Mouse (Mus musculus): ENCODE data around the gene Rtn4rl2. TPM values are rescaled to one million over a fixed set of nuclear protein-coding genes. Genes with fewer than 3 reads are reported as not detected.

Gene Rtn4rl2
- polyA plus RNA-seq, 1 experiment, result 0.18 TPM

GRCm38 (mm10) chr2:84862231-84862630, 24.3 kb downstream of the Rtn4rl2 start:
- Histone ChIP-seq H3K27me3 (ENCODE audit: control insufficient read depth, insufficient read depth, insufficient read length) (no peaks in the 10 kb centered on the region), H3ac (ENCODE audit: control insufficient read depth, insufficient read length, low read depth) (no peak overlapping the region), H3K4me3 (ENCODE audit: insufficient read depth, poor library complexity, severe bottlenecking) (no peak overlapping the region), H3K36me3 (ENCODE audit: control insufficient read depth, insufficient read depth) (no peaks in the 10 kb centered on the region), H3K79me3 (ENCODE audit: low read depth) (no peaks in the 10 kb centered on the region), H3K79me2 (ENCODE audit: control insufficient read depth, insufficient read depth) (no peaks in the 10 kb centered on the region)
- TF ChIP-seq USF1 (IDR thresholded peaks at IDR 0.05; ENCODE audit: low read depth), result no peak
- TF ChIP-seq MYOG (IDR thresholded peaks at IDR 0.05; ENCODE audit: control insufficient read depth, extremely low read depth, insufficient read length), result no peak
- TF ChIP-seq MAX (IDR thresholded peaks at IDR 0.05), result no peak
- no peak for TF ChIP-seq CTCF (IDR thresholded peaks at IDR 0.05; ENCODE audit: control insufficient read depth, insufficient read depth, insufficient read length)
- TF ChIP-seq CEBPB (IDR thresholded peaks at IDR 0.05; ENCODE audit: low read depth), result no peak
- TF ChIP-seq FOSL1 (IDR thresholded peaks at IDR 0.05; ENCODE audit: insufficient read depth, low read length, poor library complexity, severe bottlenecking), result no peak
- TF ChIP-seq MYOD1 (IDR thresholded peaks at IDR 0.05; ENCODE audit: control insufficient read depth, insufficient read length, low read depth), result no peak

- H3K4me3 ChIP-seq (ENCODE audit: insufficient read depth, poor library complexity, severe bottlenecking), result no peak overlapping the region
- H3K27me3 ChIP-seq (ENCODE audit: control insufficient read depth, insufficient read depth, insufficient read length), result no peaks in the 10 kb centered on the region
- H3K79me3 ChIP-seq (ENCODE audit: low read depth), result no peaks in the 10 kb centered on the region
- TF ChIP-seq MAX (IDR thresholded peaks at IDR 0.05), result no peak
- TF ChIP-seq CEBPB (IDR thresholded peaks at IDR 0.05; ENCODE audit: low read depth), result no peak
- TF ChIP-seq CTCF (IDR thresholded peaks at IDR 0.05; ENCODE audit: control insufficient read depth, insufficient read depth, insufficient read length), result no peak
- no peaks in the 10 kb centered on the region for H3K36me3 ChIP-seq (ENCODE audit: control insufficient read depth, insufficient read depth)
- H3K79me2 ChIP-seq (ENCODE audit: control insufficient read depth, insufficient read depth), result no peaks in the 10 kb centered on the region
- H3ac ChIP-seq (ENCODE audit: control insufficient read depth, insufficient read length, low read depth), result no peak overlapping the region
Observed at GRCm38 (mm10) chr2:84861430-84861829, 25.1 kb downstream of the Rtn4rl2 start.

- Histone ChIP-seq H3K36me3 (ENCODE audit: control insufficient read depth, insufficient read depth) (no peaks in the 10 kb centered on the region), H3K79me2 (ENCODE audit: control insufficient read depth, insufficient read depth) (no peaks in the 10 kb centered on the region)
Observed at GRCm38 (mm10) chr2:84859991-84860780, 26.3 kb downstream of the Rtn4rl2 start.

GRCm38 (mm10) chr2:84858551-84858950, 28.0 kb downstream of the Rtn4rl2 start:
- no peak for TF ChIP-seq MYOG (IDR thresholded peaks at IDR 0.05; ENCODE audit: control insufficient read depth, extremely low read depth, insufficient read length)
- H3K79me2 ChIP-seq (ENCODE audit: control insufficient read depth, insufficient read depth), result no peaks in the 10 kb centered on the region
- H3K4me3 ChIP-seq (ENCODE audit: insufficient read depth, poor library complexity, severe bottlenecking), result no peak overlapping the region
- no peaks in the 10 kb centered on the region for H3K36me3 ChIP-seq (ENCODE audit: control insufficient read depth, insufficient read depth)
- H3K79me3 ChIP-seq (ENCODE audit: low read depth), result no peaks in the 10 kb centered on the region
- no peak overlapping the region for H3ac ChIP-seq (ENCODE audit: control insufficient read depth, insufficient read length, low read depth)
- no peaks in the 10 kb centered on the region for H3K27me3 ChIP-seq (ENCODE audit: control insufficient read depth, insufficient read depth, insufficient read length)

More at GRCm38 (mm10) chr2:84859991-84860780, 26.3 kb downstream of the Rtn4rl2 start:
- Histone ChIP-seq H3K4me3 (ENCODE audit: insufficient read depth, poor library complexity, severe bottlenecking) (no peak overlapping the region), H3K79me3 (ENCODE audit: low read depth) (no peaks in the 10 kb centered on the region), H3K27me3 (ENCODE audit: control insufficient read depth, insufficient read depth, insufficient read length) (no peaks in the 10 kb centered on the region), H3ac (ENCODE audit: control insufficient read depth, insufficient read length, low read depth) (no peak overlapping the region)
- TF ChIP-seq FOSL1 (IDR thresholded peaks at IDR 0.05; ENCODE audit: insufficient read depth, low read length, poor library complexity, severe bottlenecking) (no peak), USF1 (IDR thresholded peaks at IDR 0.05; ENCODE audit: low read depth) (peak; percentile 74), MYOD1 (IDR thresholded peaks at IDR 0.05; ENCODE audit: control insufficient read depth, insufficient read length, low read depth) (no peak), CEBPB (IDR thresholded peaks at IDR 0.05; ENCODE audit: low read depth) (no peak), MAX (IDR thresholded peaks at IDR 0.05) (peak; percentile 21)

GRCm38 (mm10) chr2:84855732-84856131, 30.8 kb downstream of the Rtn4rl2 start:
- Histone ChIP-seq H3K27me3 (ENCODE audit: control insufficient read depth, insufficient read depth, insufficient read length) (no peaks in the 10 kb centered on the region), H3K4me3 (ENCODE audit: insufficient read depth, poor library complexity, severe bottlenecking) (no peak overlapping the region), H3K79me2 (ENCODE audit: control insufficient read depth, insufficient read depth) (no peaks in the 10 kb centered on the region), H3ac (ENCODE audit: control insufficient read depth, insufficient read length, low read depth) (no peak overlapping the region), H3K79me3 (ENCODE audit: low read depth) (no peaks in the 10 kb centered on the region), H3K36me3 (ENCODE audit: control insufficient read depth, insufficient read depth) (no peaks in the 10 kb centered on the region)
- no peak for TF ChIP-seq CEBPB (IDR thresholded peaks at IDR 0.05; ENCODE audit: low read depth)
- TF ChIP-seq USF1 (IDR thresholded peaks at IDR 0.05; ENCODE audit: low read depth), result no peak
- peak; percentile 59 for TF ChIP-seq CTCF (IDR thresholded peaks at IDR 0.05; ENCODE audit: control insufficient read depth, insufficient read depth, insufficient read length)
- TF ChIP-seq MYOG (IDR thresholded peaks at IDR 0.05; ENCODE audit: control insufficient read depth, extremely low read depth, insufficient read length), result no peak
- no peak for TF ChIP-seq MAX (IDR thresholded peaks at IDR 0.05)
- no peak for TF ChIP-seq FOSL1 (IDR thresholded peaks at IDR 0.05; ENCODE audit: insufficient read depth, low read length, poor library complexity, severe bottlenecking)
- no peak for TF ChIP-seq MYOD1 (IDR thresholded peaks at IDR 0.05; ENCODE audit: control insufficient read depth, insufficient read length, low read depth)

All from C2C12 (cell line).